Mouse (Mus musculus): ENCODE measurements at regions not wholly inside any gene's neighbourhood (a gene's known extent, or its start where the extent isn't known, plus 50 kb on each side); places are given as distances from the start of the nearest gene placed in this dataset.

DNA sequence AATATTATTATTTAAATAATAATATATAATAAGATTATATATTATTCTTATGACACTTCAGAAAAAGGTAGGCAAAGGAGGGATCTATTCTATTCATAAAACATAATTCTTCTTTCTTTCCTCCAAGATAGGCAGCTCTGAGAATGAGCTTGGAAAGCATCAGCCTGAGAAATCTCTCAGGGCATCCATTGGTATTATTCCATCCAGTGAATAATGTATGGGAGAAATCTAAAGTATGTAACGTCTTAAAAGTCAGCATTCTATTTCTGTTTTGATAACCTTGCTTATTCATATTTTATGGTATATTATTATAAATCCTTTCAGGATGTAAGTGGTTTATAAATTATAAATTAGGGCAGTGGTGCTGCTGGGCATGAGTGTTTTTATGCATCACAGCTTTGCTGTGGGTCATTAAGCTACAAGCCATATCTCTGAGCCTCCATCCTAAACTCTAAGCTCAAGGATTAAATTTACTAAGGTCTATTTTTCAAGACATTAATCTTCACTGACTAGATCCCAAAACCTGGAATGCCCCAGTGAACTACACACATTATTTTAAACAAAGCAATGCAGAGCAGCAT lies 766.9 kb upstream of the Luzp2 start:
- 65% methylated on average over 1 of the region's 1 CpGs for WGBS
- H3K9ac ChIP-seq, result no peak overlapping the region
- H3K4me3 ChIP-seq (replicated peaks), result no peak overlapping the region
- H3K4me2 ChIP-seq, result no peak overlapping the region
- no peak overlapping the region for H3K27ac ChIP-seq
- H3K9me3 ChIP-seq, result no peaks in the 10 kb centered on the region
- H3K4me1 ChIP-seq, result no peaks in the 10 kb centered on the region
- no peaks in the 10 kb centered on the region for H3K27me3 ChIP-seq (replicated peaks)
- no peaks in the 10 kb centered on the region for H3K36me3 ChIP-seq
- ATAC-seq (ENCODE audit: insufficient read depth, low FRiP score, low read depth), result no peak

DNA sequence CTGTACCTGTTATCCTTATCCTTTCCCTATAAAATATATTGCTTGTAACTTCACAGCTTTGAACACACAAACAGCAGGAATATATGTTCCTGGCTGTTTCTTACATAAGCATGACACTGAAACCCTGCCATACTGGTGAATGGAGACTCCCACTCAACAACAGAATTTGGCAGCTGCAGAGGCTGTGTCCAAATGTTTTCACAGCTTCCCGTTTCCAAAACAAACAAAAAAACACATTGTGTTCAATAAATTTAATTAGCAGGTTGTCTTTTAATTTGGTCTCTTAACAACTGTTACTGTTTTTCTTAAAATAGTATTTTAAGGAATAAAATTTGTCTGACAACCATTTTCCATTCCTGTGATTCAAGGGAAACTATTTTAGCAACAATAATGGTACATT lies 718.3 kb upstream of the Luzp2 start:
- no peak overlapping the region for H3K4me2 ChIP-seq
- WGBS, result 67% methylated on average over 1 of the region's 1 CpGs

DNA sequence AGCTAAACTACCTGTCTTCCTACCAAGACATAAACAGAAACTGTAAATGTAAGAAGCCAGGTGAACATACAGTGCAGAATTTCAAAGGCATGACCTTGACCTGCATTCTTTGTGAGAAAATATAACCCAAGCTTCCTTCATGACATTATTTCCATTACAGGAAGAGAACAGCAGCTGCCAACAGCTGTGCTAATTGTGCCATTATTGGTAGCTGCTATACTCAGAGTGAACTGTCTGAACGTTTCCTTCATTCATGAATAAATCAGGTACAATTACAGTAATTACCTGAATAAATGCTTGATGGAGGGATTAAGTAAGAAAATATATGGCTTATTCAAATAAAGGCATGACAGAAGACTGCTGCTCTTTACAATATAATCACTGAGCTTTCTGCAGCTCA lies 696.3 kb upstream of the Luzp2 start:
- no peak overlapping the region for H3K9ac ChIP-seq
- no peaks in the 10 kb centered on the region for H3K36me3 ChIP-seq
- H3K9me3 ChIP-seq, result no peaks in the 10 kb centered on the region
- H3K4me2 ChIP-seq, result no peak overlapping the region
- no peak overlapping the region for H3K27ac ChIP-seq
- no peaks in the 10 kb centered on the region for H3K27me3 ChIP-seq (replicated peaks)
- no peak for ATAC-seq (ENCODE audit: insufficient read depth, low FRiP score, low read depth)
- no peak overlapping the region for H3K4me3 ChIP-seq (replicated peaks)
- no peaks in the 10 kb centered on the region for H3K4me1 ChIP-seq
- WGBS, result 28% methylated on average over 1 of the region's 1 CpGs

More for the DNA sequence above, 718.3 kb upstream of the Luzp2 start:
- H3K9me3 ChIP-seq, result no peaks in the 10 kb centered on the region
- no peak overlapping the region for H3K27ac ChIP-seq
- H3K4me3 ChIP-seq (replicated peaks), result no peak overlapping the region
- H3K9ac ChIP-seq, result no peak overlapping the region
- no peaks in the 10 kb centered on the region for H3K4me1 ChIP-seq
- no peaks in the 10 kb centered on the region for H3K27me3 ChIP-seq (replicated peaks)
- no peak for ATAC-seq (ENCODE audit: insufficient read depth, low FRiP score, low read depth)
- no peaks in the 10 kb centered on the region for H3K36me3 ChIP-seq

DNA sequence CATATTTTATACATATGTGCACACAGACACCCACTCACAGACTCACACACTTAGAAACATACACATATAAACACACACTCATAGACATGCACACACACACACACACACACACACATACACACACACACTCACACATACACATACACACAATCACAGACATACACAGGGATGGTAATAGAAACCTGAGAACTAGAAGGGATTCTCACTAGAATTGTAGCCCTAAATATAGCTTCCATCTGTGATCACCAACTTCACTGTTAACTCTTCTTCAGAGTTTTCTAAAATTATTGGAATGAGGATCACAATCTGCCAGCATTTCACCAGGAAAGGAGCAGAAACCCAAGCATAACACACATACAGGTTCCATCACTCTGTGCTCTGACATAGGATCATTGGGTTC lies 684.4 kb upstream of the Luzp2 start:
- ATAC-seq (ENCODE audit: insufficient read depth, low FRiP score, low read depth), result no peak
- Histone ChIP-seq H3K9me3 (no peaks in the 10 kb centered on the region), H3K27me3 (replicated peaks) (no peaks in the 10 kb centered on the region), H3K4me3 (replicated peaks) (no peak overlapping the region), H3K36me3 (no peaks in the 10 kb centered on the region), H3K27ac (no peak overlapping the region), H3K4me2 (no peak overlapping the region), H3K9ac (no peak overlapping the region), H3K4me1 (no peaks in the 10 kb centered on the region)

DNA sequence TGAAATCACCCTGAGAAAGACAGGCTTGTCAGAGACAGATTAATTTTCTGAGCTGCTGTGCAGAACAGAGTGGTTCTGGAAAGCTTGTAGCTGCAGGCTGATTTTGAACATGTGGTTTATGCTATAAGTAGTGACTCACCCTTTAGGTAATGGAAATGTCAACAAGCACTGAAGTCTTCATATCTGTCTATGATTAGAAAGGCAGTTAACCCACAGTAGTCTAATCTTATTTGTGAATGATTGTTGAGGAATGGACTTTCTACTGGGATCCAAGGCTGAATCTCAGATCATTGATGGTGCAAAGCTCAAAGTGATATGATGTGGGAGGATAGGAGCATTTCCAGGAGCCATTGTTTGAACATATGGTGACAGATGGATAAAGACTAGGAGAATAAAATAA lies 635.3 kb upstream of the Luzp2 start:
- H3K4me3 ChIP-seq (replicated peaks), result no peak overlapping the region
- no peak overlapping the region for H3K4me2 ChIP-seq
- no peak overlapping the region for H3K9ac ChIP-seq
- no peaks in the 10 kb centered on the region for H3K36me3 ChIP-seq
- no peaks in the 10 kb centered on the region for H3K4me1 ChIP-seq
- no peak overlapping the region for H3K27ac ChIP-seq
- peak; percentile 31 for ATAC-seq (ENCODE audit: insufficient read depth, low FRiP score, low read depth)
- no peaks in the 10 kb centered on the region for H3K27me3 ChIP-seq (replicated peaks)
- no peaks in the 10 kb centered on the region for H3K9me3 ChIP-seq

Measured in stomach, embryonic 15.5 days (tissue).